Mouse (Mus musculus) liver, embryonic 13.5 days (tissue): ENCODE measurements at regions not wholly inside any gene's neighbourhood (a gene's known extent, or its start where the extent isn't known, plus 50 kb on each side); places are given as distances from the start of the nearest gene placed in this dataset.

ENCODE experiments used
- ATAC-seq: fragments of 200-750 bp; cut with Nextera tagmentation; 2 replicates; pipeline ENCODE4 v1.8.0; 2017; ENCODE audit warnings: low read depth, mild to moderate bottlenecking, moderate number of reproducible peaks, moderate library complexity
- DNase-seq: peaks from one replicate; pipeline ENCODE4 v3.0.0; 2022
- H3K27ac ChIP-seq: fragments of 300-500 bp; sonication (generic); 2 replicates; pipeline ENCODE4 v1.5.1; 2015; ENCODE audit warnings: moderate library complexity, mild to moderate bottlenecking, inconsistent platforms
- H3K27me3 ChIP-seq: fragments of 300-500 bp; sonication (generic); 2 replicates; pipeline ENCODE4 v1.6.1; 2015; ENCODE audit warnings: mild to moderate bottlenecking, inconsistent platforms
- H3K36me3 ChIP-seq: fragments of 300-500 bp; sonication (generic); 2 replicates; pipeline ENCODE4 v1.6.1; 2015; ENCODE audit warnings: mild to moderate bottlenecking, inconsistent platforms
- H3K4me1 ChIP-seq: fragments of 300-500 bp; sonication (generic); replicated peaks from 2 replicates; pipeline ENCODE4 v1.6.1; 2015; ENCODE audit warnings: inconsistent platforms
- H3K4me2 ChIP-seq: fragments of 300-500 bp; sonication (generic); 2 replicates; pipeline ENCODE4 v1.6.1; 2015; ENCODE audit warnings: inconsistent platforms, mild to moderate bottlenecking, moderate library complexity
- H3K4me3 ChIP-seq: fragments of 300-500 bp; sonication (generic); replicated peaks from 2 replicates; pipeline ENCODE4 v1.5.1; 2015; ENCODE audit warnings: mild to moderate bottlenecking, inconsistent platforms
- H3K9ac ChIP-seq: fragments of 300-500 bp; sonication (generic); 2 replicates; pipeline ENCODE4 v1.6.1; 2015; ENCODE audit warnings: mild to moderate bottlenecking, inconsistent platforms
- H3K9me3 ChIP-seq: fragments of 300-500 bp; sonication (generic); replicated peaks from 2 replicates; pipeline ENCODE4 v1.6.1; 2016; ENCODE audit warnings: inconsistent platforms
- WGBS: fragments of 180-500 bp; shearing (Covaris S2); methylation state at CpG from one replicate; pipeline ENCODE4 v1.1.7; 2015; ENCODE audit not compliant: insufficient replicate concordance; 5-methylcytosine and 5-hydroxymethylcytosine counted together

GRCm38 (mm10) chr16:74651244-74651643, 239.6 kb upstream of the Robo2 start:
- Histone ChIP-seq H3K4me3 (no peak overlapping the region), H3K9me3 (no peaks in the 10 kb centered on the region), H3K36me3 (no peaks in the 10 kb centered on the region), H3K27ac (no peak overlapping the region), H3K4me1 (no peaks in the 10 kb centered on the region), H3K9ac (no peak overlapping the region), H3K27me3 (no peaks in the 10 kb centered on the region), H3K4me2 (no peak overlapping the region)
- ATAC-seq (no peak), DNase-seq (no peak)
- 69% methylated on average over 3 of the region's 3 CpGs for WGBS

- H3K36me3 ChIP-seq: no peaks in the 10 kb centered on the region
- H3K27me3 ChIP-seq: no peaks in the 10 kb centered on the region
- H3K4me3 ChIP-seq: no peak overlapping the region
- H3K9ac ChIP-seq: no peak overlapping the region
- no peaks in the 10 kb centered on the region for H3K9me3 ChIP-seq
- no peaks in the 10 kb centered on the region for H3K4me1 ChIP-seq
- DNase-seq (no peak), ATAC-seq (no peak)
- H3K4me2 ChIP-seq: no peak overlapping the region
- H3K27ac ChIP-seq: no peak overlapping the region
- WGBS: 60% methylated on average over 2 of the region's 2 CpGs
Observed at GRCm38 (mm10) chr16:74649207-74649606, 237.6 kb upstream of the Robo2 start.

- Histone ChIP-seq H3K9ac (no peak overlapping the region), H3K4me1 (no peaks in the 10 kb centered on the region), H3K27ac (no peak overlapping the region), H3K27me3 (no peaks in the 10 kb centered on the region), H3K4me2 (no peak overlapping the region), H3K36me3 (no peaks in the 10 kb centered on the region), H3K9me3 (no peaks in the 10 kb centered on the region), H3K4me3 (no peak overlapping the region)
- no peak for ATAC-seq
- no peak for DNase-seq
Observed at GRCm38 (mm10) chr16:74648384-74648783, 236.8 kb upstream of the Robo2 start.

GRCm38 (mm10) chr16:74644750-74645366, 233.2 kb upstream of the Robo2 start:
- Histone ChIP-seq H3K4me1 (no peaks in the 10 kb centered on the region), H3K27ac (no peak overlapping the region), H3K9ac (no peak overlapping the region), H3K4me3 (no peak overlapping the region), H3K9me3 (no peaks in the 10 kb centered on the region), H3K4me2 (no peak overlapping the region), H3K36me3 (no peaks in the 10 kb centered on the region), H3K27me3 (no peaks in the 10 kb centered on the region)
- DNase-seq: no peak
- ATAC-seq: no peak
- WGBS: 73% methylated on average over 10 of the region's 10 CpGs

GRCm38 (mm10) chr16:74639805-74640204, 228.2 kb upstream of the Robo2 start:
- ATAC-seq (no peak), DNase-seq (no peak)
- Histone ChIP-seq H3K4me2 (no peak overlapping the region), H3K4me3 (no peak overlapping the region), H3K27ac (no peak overlapping the region), H3K36me3 (no peaks in the 10 kb centered on the region), H3K27me3 (no peaks in the 10 kb centered on the region), H3K9ac (no peak overlapping the region), H3K4me1 (no peaks in the 10 kb centered on the region), H3K9me3 (no peaks in the 10 kb centered on the region)
- 63% methylated on average over 7 of the region's 7 CpGs for WGBS

DNA sequence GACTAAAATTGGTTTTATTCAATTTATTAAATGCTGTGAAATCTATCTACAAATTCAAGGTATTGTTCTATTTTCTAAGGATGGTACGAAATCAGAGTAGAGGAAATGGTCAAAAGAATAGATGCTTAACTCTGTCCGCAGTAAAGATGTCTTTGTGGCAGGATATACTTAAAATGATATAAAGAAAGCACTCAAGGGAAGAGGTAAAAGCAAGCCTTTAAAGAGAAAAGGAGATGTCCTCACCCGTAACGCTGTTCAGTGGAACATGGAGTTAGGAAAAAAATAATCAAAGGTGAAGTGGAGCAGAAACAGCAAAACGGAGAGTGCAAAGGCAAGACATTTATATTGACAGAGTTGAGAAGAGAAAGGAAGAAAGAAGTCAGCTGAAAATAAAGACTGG, 226.0 kb upstream of the Robo2 start:
- H3K4me1 ChIP-seq: no peaks in the 10 kb centered on the region
- no peak overlapping the region for H3K4me2 ChIP-seq
- no peaks in the 10 kb centered on the region for H3K9me3 ChIP-seq
- H3K27ac ChIP-seq: no peak overlapping the region
- ATAC-seq (no peak), DNase-seq (no peak)
- no peaks in the 10 kb centered on the region for H3K27me3 ChIP-seq
- H3K36me3 ChIP-seq: no peaks in the 10 kb centered on the region
- 67% methylated on average over 5 of the region's 5 CpGs for WGBS
- H3K9ac ChIP-seq: no peak overlapping the region
- no peak overlapping the region for H3K4me3 ChIP-seq

DNA sequence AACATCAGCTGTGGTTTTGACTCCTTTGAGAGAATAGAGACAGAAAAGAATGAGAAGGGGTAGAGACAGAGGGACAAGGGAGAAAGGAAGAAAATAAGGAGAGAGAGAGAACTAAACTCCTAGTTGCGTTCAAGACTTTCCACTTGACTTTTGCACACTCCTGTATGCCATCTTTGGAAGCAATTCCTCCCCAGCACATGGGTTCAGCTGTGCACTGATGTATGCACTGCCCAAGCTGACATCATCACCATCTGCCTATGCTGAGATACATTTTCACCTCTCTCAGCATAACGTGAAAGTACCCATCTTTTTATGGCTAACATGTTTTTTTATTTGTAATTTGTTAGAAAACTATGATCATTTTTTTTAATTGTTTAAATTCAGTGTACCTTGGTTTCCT, 214.2 kb upstream of the Robo2 start:
- no peak overlapping the region for H3K4me3 ChIP-seq
- no peaks in the 10 kb centered on the region for H3K27me3 ChIP-seq
- DNase-seq (no peak), ATAC-seq (no peak)
- H3K9me3 ChIP-seq: no peaks in the 10 kb centered on the region
- H3K4me2 ChIP-seq: no peak overlapping the region
- no peaks in the 10 kb centered on the region for H3K4me1 ChIP-seq
- no peak overlapping the region for H3K27ac ChIP-seq
- no peak overlapping the region for H3K9ac ChIP-seq
- 59% methylated on average over 2 of the region's 2 CpGs for WGBS
- no peaks in the 10 kb centered on the region for H3K36me3 ChIP-seq

DNA sequence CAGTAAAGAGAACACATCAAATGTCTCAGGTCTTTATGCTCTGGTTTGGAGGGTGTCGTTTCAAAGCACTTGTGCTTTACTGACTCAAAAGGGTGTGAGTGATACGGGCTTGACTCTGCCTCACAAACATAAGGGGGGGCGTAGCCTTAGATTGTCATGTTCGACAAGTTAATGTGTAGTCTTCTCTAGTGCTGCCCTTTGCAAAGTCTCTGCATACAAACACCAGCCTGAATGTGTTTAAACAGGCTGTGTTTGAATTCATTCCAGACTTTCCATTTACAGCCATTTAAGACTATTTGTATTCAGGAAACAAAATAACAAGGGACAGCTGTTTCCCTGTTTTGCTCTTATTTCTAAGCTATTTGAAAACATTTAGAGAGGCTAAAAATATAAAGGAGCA, 200.4 kb upstream of the Robo2 start:
- Histone ChIP-seq H3K36me3 (no peaks in the 10 kb centered on the region), H3K9me3 (no peaks in the 10 kb centered on the region), H3K4me3 (no peak overlapping the region), H3K27me3 (no peaks in the 10 kb centered on the region), H3K4me2 (no peak overlapping the region), H3K9ac (no peak overlapping the region), H3K27ac (no peak overlapping the region), H3K4me1 (no peaks in the 10 kb centered on the region)
- DNase-seq: no peak
- 60% methylated on average over 4 of the region's 4 CpGs for WGBS
- ATAC-seq: no peak

- no peak for DNase-seq
- Histone ChIP-seq H3K9ac (no peak overlapping the region), H3K27ac (no peak overlapping the region), H3K4me2 (no peak overlapping the region), H3K27me3 (no peaks in the 10 kb centered on the region), H3K4me1 (no peaks in the 10 kb centered on the region), H3K4me3 (no peak overlapping the region), H3K36me3 (no peaks in the 10 kb centered on the region), H3K9me3 (no peaks in the 10 kb centered on the region)
- 70% methylated on average over 4 of the region's 4 CpGs for WGBS
- ATAC-seq: no peak
Observed at GRCm38 (mm10) chr16:74609564-74609963, 197.9 kb upstream of the Robo2 start.

DNA sequence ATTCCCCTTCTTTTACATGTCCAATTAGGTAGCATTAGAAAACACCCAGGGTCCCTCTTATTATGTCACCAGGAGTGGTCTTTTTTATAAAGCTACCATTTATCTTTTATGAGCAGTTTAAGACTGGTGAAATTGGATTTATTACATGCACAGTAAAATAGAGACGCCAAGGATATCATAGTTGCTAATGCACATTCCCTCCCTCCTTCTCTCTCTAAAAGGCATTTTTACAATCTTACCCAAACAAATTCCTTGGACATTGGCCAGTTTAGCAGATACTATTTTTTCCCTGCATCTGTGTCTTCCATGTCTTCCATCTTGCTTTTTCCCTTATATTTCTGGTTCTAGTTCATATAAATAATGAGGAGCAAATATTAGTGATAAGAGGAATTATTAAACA, 186.7 kb upstream of the Robo2 start:
- Histone ChIP-seq H3K4me3 (no peak overlapping the region), H3K4me2 (no peak overlapping the region), H3K9ac (no peak overlapping the region), H3K9me3 (no peaks in the 10 kb centered on the region), H3K4me1 (no peaks in the 10 kb centered on the region), H3K27ac (no peak overlapping the region), H3K36me3 (no peaks in the 10 kb centered on the region), H3K27me3 (no peaks in the 10 kb centered on the region)
- DNase-seq (no peak), ATAC-seq (no peak)
- WGBS: 50% methylated on average over 1 of the region's 1 CpGs

- Histone ChIP-seq H3K9me3 (no peaks in the 10 kb centered on the region), H3K9ac (no peak overlapping the region), H3K36me3 (no peaks in the 10 kb centered on the region), H3K27me3 (no peaks in the 10 kb centered on the region), H3K4me2 (no peak overlapping the region), H3K27ac (no peak overlapping the region), H3K4me1 (no peaks in the 10 kb centered on the region), H3K4me3 (no peak overlapping the region)
- 59% methylated on average over 4 of the region's 4 CpGs for WGBS
- DNase-seq (no peak), ATAC-seq (no peak)
Observed at GRCm38 (mm10) chr16:74597735-74598340, 186.2 kb upstream of the Robo2 start.

GRCm38 (mm10) chr16:74591896-74592295, 180.3 kb upstream of the Robo2 start:
- H3K9ac ChIP-seq: no peak overlapping the region
- no peaks in the 10 kb centered on the region for H3K9me3 ChIP-seq
- H3K27me3 ChIP-seq: no peaks in the 10 kb centered on the region
- no peak for DNase-seq
- no peaks in the 10 kb centered on the region for H3K4me1 ChIP-seq
- H3K27ac ChIP-seq: no peak overlapping the region
- no peak overlapping the region for H3K4me3 ChIP-seq
- no peaks in the 10 kb centered on the region for H3K36me3 ChIP-seq
- no peak overlapping the region for H3K4me2 ChIP-seq
- 80% methylated on average over 4 of the region's 4 CpGs for WGBS
- ATAC-seq: no peak
